Mouse (Mus musculus) ES-E14 (cell line): Measurements from ENCODE around the gene Esp4. TPM values are rescaled to one million over a fixed set of nuclear protein-coding genes. Genes with fewer than 3 reads are reported as not detected.
"Not testable (repeated sequence)": the region's sequence is repeated elsewhere in the genome, so short reads cannot be mapped to it uniquely, and the experiment has no call there.

Experiments
- DNase-seq: peaks from one replicate; pipeline ENCODE4 v3.0.0-alpha.2; 2013; ENCODE audit warnings: low read depth, low spot score
- H3K27ac ChIP-seq: 2 replicates; pipeline ENCODE4 v1.5.1; 2012; ENCODE audit warnings: low read depth, mild to moderate bottlenecking, low read length, moderate library complexity, mixed read lengths; ENCODE audit not compliant: poor library complexity, insufficient read depth, severe bottlenecking
- H3K36me3 ChIP-seq: 2 replicates; pipeline ENCODE4 v1.6.1; 2012; ENCODE audit warnings: mild to moderate bottlenecking, low read length, moderate library complexity, mixed read lengths; ENCODE audit not compliant: control insufficient read depth, poor library complexity, insufficient read depth, severe bottlenecking
- H3K4me1 ChIP-seq, 2 experiments: fragments of 150-350 bp in 1 of 2; sonication (generic) in 1 of 2; 2 replicates each; pipeline ENCODE4 v1.6.1; 2012; ENCODE audit warnings: low read length in 2 of 2, mild to moderate bottlenecking in 1 of 2, mixed read lengths in 1 of 2; ENCODE audit not compliant: control insufficient read depth in 2 of 2, insufficient read depth in 2 of 2, poor library complexity in 1 of 2
- H3K4me3 ChIP-seq, 2 experiments: fragments of 150-350 bp in 1 of 2; sonication (generic) in 1 of 2; 2 replicates each; pipeline ENCODE4 v1.5.1; 2012; ENCODE audit warnings: low read length in 2 of 2, low read depth in 1 of 2, mild to moderate bottlenecking in 1 of 2, mixed read lengths in 1 of 2; ENCODE audit not compliant: insufficient read depth in 1 of 2, poor library complexity in 1 of 2, severe bottlenecking in 1 of 2
- H3K9ac ChIP-seq: 2 replicates; pipeline ENCODE4 v1.6.1; 2012; ENCODE audit warnings: low read depth, mild to moderate bottlenecking, low read length, mixed read lengths; ENCODE audit not compliant: poor library complexity, insufficient read depth, severe bottlenecking
- H3K9me3 ChIP-seq: fragments of 150-350 bp; sonication (generic); 2 replicates; pipeline ENCODE4 v1.6.1; 2012; ENCODE audit warnings: low read depth, mild to moderate bottlenecking, low read length; ENCODE audit not compliant: control insufficient read depth, insufficient read depth
- CHD2 ChIP-seq: IDR thresholded peaks from 2 replicates; pipeline ENCODE4 v1.6.1; 2014; ENCODE audit warnings: mild to moderate bottlenecking, low read depth, low read length, inconsistent platforms
- HCFC1 ChIP-seq: IDR thresholded peaks from 2 replicates; pipeline ENCODE4 v1.6.1; 2012; ENCODE audit warnings: low read length, inconsistent platforms, borderline replicate concordance; ENCODE audit not compliant: insufficient read depth
- MAFK ChIP-seq: IDR thresholded peaks from 2 replicates; pipeline ENCODE4 v1.6.1; 2014; ENCODE audit warnings: mild to moderate bottlenecking, low read depth, low read length, inconsistent platforms; ENCODE audit not compliant: insufficient read depth
- ZC3H11A ChIP-seq: IDR thresholded peaks from 2 replicates; pipeline ENCODE4 v1.6.1; 2012; ENCODE audit warnings: low read depth, mild to moderate bottlenecking, inconsistent platforms, low read length, borderline replicate concordance
- ZNF384 ChIP-seq: IDR thresholded peaks from 2 replicates; pipeline ENCODE4 v1.6.1; 2012; ENCODE audit warnings: low read depth, low read length, inconsistent platforms
- in situ Hi-C, 2 experiments: fragments of 600-800 bp; cut with MboI; formaldehyde crosslinking; loops; one replicate each; pipeline ENCODE4 v1.15.1; 2025; ENCODE audit warnings: low sequenced_read_pairs in 2 of 2, inconsistent platforms in 1 of 2; ENCODE audit not compliant: unreplicated experiment in 2 of 2
- total RNA-seq: library from RNA; depleted of rRNA; stranded (reverse); fragments of 300-350 nt; gene quantifications from 2 replicates; pipeline ENCODE4 v1.2.3, GENCODE M21; 2012; rRNA removed

Esp4 gene
- total RNA-seq = not detected in 2 replicates

- in situ Hi-C loops = no loop called here
Measured at GRCm38 (mm10) chr17:40598294-40598693, at the start of gene Esp4. Gene Esp4, plus strand, starts transcription at chr17:40598594.

GRCm38 (mm10) chr17:40553470-40553869 is 44.9 kb upstream of the Esp4 start:
- TF ChIP-seq ZC3H11A = no peak
- TF ChIP-seq MAFK = no peak
- no peak for TF ChIP-seq HCFC1
- TF ChIP-seq CHD2 = no peak
- TF ChIP-seq ZNF384 = no peak
- Histone ChIP-seq H3K27ac (no peak overlapping the region), H3K4me3 (no peak overlapping the region), H3K9ac (no peak overlapping the region), H3K9me3 (no peaks in the 10 kb centered on the region), H3K4me1 (no peaks in the 10 kb centered on the region), H3K36me3 (no peaks in the 10 kb centered on the region)
- DNase-seq = no peak
- in situ Hi-C loops = no loop called here

More at GRCm38 (mm10) chr17:40598294-40598693, at the start of gene Esp4:
- TF ChIP-seq MAFK = no peak
- no peak for TF ChIP-seq CHD2
- no peak for TF ChIP-seq ZNF384
- TF ChIP-seq HCFC1 = no peak
- TF ChIP-seq ZC3H11A = no peak
- Histone ChIP-seq H3K9ac (no peak within 1 kb of the TSS), H3K4me1 (peaks cover 0 to 3% of the 10 kb centered on the region in 2 experiments; a peak in 1 of 4 replicates), H3K4me3 (no peak within 1 kb of the TSS), H3K36me3 (no peaks in the 10 kb centered on the region), H3K27ac (no peak within 1 kb of the TSS), H3K9me3 (no peaks in the 10 kb centered on the region)
- no peak for DNase-seq

GRCm38 (mm10) chr17:40561207-40561606 is 37.2 kb upstream of the Esp4 start, which contains the start of gene Esp6:
Gene Esp6, plus strand, starts transcription at chr17:40561507.
- Histone ChIP-seq H3K36me3 (no peaks in the 10 kb centered on the region), H3K9ac (no peak within 1 kb of the TSS), H3K27ac (no peak within 1 kb of the TSS), H3K4me3 (no peak within 1 kb of the TSS), H3K4me1 (no peaks in the 10 kb centered on the region), H3K9me3 (no peaks in the 10 kb centered on the region)
- in situ Hi-C loops = no loop called here
- no peak for DNase-seq
- TF ChIP-seq MAFK (no peak), CHD2 (no peak), ZNF384 (no peak), ZC3H11A (no peak), HCFC1 (no peak)

- H3K27ac ChIP-seq, H3K36me3 ChIP-seq, H3K9me3 ChIP-seq, in situ Hi-C loops, H3K4me1 ChIP-seq, H3K4me3 ChIP-seq, H3K9ac ChIP-seq, DNase-seq: not testable (repeated sequence)
Measured at GRCm38 (mm10) chr17:40583906-40584305, 14.5 kb upstream of the Esp4 start.

DNA sequence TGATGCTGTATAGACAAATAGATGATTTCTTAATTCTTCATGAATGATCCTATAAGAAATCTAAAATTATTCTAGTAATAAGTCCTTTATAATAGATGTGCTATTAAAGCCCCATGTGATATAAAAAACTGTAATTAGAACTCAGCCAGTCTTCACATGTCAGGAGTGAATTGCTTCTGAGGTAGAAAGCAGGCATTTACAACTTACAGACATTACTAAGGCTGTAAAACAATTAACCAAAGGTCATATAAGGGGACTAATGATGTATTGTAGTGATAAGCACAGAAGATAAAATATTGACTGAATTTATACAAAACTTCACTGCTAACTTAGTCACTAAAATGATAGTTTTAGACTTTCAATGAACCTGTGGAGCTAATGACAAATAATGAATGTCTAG is 7.1 kb upstream of the Esp4 start:
- Histone ChIP-seq H3K9me3 (no peaks in the 10 kb centered on the region), H3K4me1 (peaks cover 0 to 3% of the 10 kb centered on the region in 2 experiments; a peak in 2 of 4 replicates), H3K4me3 (no peak overlapping the region), H3K27ac (no peak overlapping the region), H3K36me3 (no peaks in the 10 kb centered on the region), H3K9ac (no peak overlapping the region)
- TF ChIP-seq CHD2 (no peak), ZC3H11A (no peak), HCFC1 (no peak), ZNF384 (no peak), MAFK (no peak)
- in situ Hi-C loops = no loop called here
- DNase-seq = no peak

DNA sequence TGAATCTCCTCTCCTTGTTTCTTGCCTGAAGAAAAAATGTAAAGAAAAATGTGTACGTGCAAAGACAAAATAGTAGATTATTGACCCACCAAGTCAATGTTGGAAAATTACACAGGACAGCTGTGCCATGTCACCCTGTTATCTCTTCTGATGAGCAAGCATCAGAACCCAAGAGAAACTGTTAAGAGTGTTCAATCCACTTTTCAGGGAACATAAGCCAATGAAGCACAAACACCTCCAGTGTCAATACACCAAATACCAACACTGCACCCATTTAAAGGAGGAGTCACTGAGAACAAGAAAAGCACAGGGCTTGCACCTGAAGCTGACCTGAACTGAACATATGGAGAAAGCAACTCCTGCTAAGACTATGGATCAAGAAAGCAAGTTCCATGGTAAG is 33.4 kb downstream of the Esp4 start, which contains the start of gene Esp3:
Gene Esp3 (plus strand): TSS at position 301 of the 400 bp plus-strand sequence.
- H3K4me1 ChIP-seq, in situ Hi-C loops, H3K4me3 ChIP-seq, H3K27ac ChIP-seq, H3K9ac ChIP-seq, DNase-seq, H3K36me3 ChIP-seq: not testable (repeated sequence)
- H3K9me3 ChIP-seq = peaks cover 14% of the 10 kb centered on the region
